Mouse (Mus musculus) lung, adult 10 weeks (tissue): ENCODE measurements around the gene Rbm34. TPM values are rescaled to one million over a fixed set of nuclear protein-coding genes. Genes with fewer than 3 reads are reported as not detected.

Experiments used
- polyA plus RNA-seq: library from polyadenylated mRNA; stranded (reverse); fragments of 350-450 nt; fragmentation: Illumina TruSeq; extraction: RNeasy Lipid Tissue Mini Kit (QIAGEN cat#74804); gene quantifications from one replicate; pipeline ENCODE4 v1.2.3, GENCODE M21; 2014; ENCODE audit warnings: low read depth, low replicate concordance; ENCODE audit not compliant: insufficient read depth

Gene Rbm34
- 9.4 TPM for polyA plus RNA-seq

DNA sequence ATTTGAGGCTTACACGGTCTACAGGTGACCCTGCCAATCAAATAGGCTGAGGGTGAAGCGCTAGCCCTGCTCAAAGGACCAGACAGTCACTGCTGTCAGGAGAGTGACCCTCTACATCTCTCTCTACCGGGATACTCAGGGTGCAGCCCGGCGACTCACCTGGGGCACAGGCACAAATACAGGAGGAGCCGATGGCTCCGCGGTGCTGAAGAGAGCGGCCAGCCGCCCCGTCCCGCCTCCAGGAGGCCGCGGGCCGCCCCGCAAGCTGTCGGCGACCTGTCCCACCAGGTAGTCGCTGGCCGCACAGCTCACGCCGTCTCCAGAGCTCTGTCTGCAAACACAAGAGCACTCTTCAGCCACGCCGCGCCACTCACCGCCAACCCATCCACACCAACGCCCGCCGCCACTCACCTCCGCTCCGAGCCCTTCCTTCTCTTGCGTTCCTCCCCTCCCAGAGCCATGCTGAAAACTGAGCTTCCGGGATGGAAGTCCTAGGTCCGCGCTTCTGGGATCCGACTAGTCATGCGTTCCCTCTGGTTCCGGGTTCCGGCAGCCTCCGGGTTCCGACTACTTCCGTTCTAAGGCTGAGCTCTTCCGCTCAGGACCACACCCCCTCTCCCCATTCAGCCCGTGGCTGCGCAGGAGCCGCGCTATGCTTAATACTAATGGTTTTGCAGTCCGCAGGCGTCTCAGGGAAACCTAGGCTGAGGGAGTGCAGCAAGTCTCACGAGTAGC lies at the start of gene Rbm34:
Gene Rbm34, minus strand, starts transcription at position 493 of the 735 bp plus-strand sequence.

DNA sequence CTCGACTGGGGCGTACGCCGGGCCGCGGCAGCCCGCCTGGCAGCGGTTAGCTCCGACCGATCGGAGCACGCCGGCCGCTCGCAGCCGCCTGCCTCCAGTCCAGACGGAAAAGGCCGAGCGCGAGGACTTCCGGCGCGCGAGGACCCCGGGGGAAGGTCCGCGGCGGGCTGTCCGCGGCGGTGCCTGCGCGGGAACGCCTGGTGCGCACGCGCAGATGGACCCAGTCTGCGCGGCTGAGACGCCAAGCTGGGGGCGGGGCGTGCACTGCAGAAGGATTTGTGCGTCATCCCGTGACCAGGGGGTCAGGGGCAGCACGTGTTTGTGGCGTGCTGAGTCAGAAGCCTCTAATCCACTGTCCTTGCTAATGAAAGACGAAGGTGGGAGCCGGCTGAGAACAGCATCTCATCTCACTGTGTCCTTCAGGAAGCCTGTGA lies 25.1 kb downstream of the Rbm34 start, which contains the start of gene Tomm20:
Gene Tomm20, minus strand, starts transcription at position 115 of the 434 bp plus-strand sequence.

Other genes starting within 250 kb of the Rbm34 start
- 86.7 TPM for gene Tomm20, start 25.2 kb downstream of the Rbm34 start, polyA plus RNA-seq
- 8.7 TPM for gene Pard3, start 92.8 kb upstream of the Rbm34 start, polyA plus RNA-seq